Mouse (Mus musculus) adrenal gland, adult (tissue): ENCODE measurements around the gene Ccpg1.

Experiments
- DNase-seq, 2 experiments: peaks; one replicate each; pipeline ENCODE4 v3.0.0; 2022 to 2023; ENCODE audit warnings: low spot score in 1 of 2; ENCODE audit not compliant: inconsistent age in 2 of 2

The Ccpg1 gene

GRCm38 (mm10) chr9:72985250-72986220, at the start of gene Ccpg1, which contains the start of gene Ccpg1os:
Ccpg1 (plus strand) TSS chr9:72985429.
Ccpg1os (minus strand) TSS chr9:72985382.
- peak; percentile 98 for DNase-seq

- DNase-seq = no peak
Measured at GRCm38 (mm10) chr9:72936301-72936700, 48.9 kb upstream of the Ccpg1 start.

GRCm38 (mm10) chr9:72943424-72943823, 41.8 kb upstream of the Ccpg1 start:
- DNase-seq = no peak

GRCm38 (mm10) chr9:72944286-72944685, 40.9 kb upstream of the Ccpg1 start:
- DNase-seq = no peak

- DNase-seq = no peak
Measured at GRCm38 (mm10) chr9:72947010-72947409, 38.2 kb upstream of the Ccpg1 start.

- no peak for DNase-seq
Measured at GRCm38 (mm10) chr9:72949572-72949971, 35.7 kb upstream of the Ccpg1 start.

- DNase-seq = peak in 1 of 2 experiments; percentile 64
Measured at GRCm38 (mm10) chr9:72954746-72955145, 30.5 kb upstream of the Ccpg1 start.

- DNase-seq = peak; percentile 44 to 68
Measured at GRCm38 (mm10) chr9:72955546-72955945, 29.7 kb upstream of the Ccpg1 start.

GRCm38 (mm10) chr9:72958521-72959450, 26.4 kb upstream of the Ccpg1 start, which contains the start of the genes Dyx1c1 and Gm44503:
Dyx1c1 (plus strand) TSS chr9:72958785.
Gm44503 (plus strand) TSS chr9:72958852.
- peak; percentile 84 to 93 for DNase-seq

GRCm38 (mm10) chr9:72961346-72961745, 23.9 kb upstream of the Ccpg1 start:
- no peak for DNase-seq

GRCm38 (mm10) chr9:72961959-72962358, 23.3 kb upstream of the Ccpg1 start:
- no peak for DNase-seq

- DNase-seq = peak; percentile 65 to 88
Measured at GRCm38 (mm10) chr9:72968349-72969061, 16.7 kb upstream of the Ccpg1 start.

GRCm38 (mm10) chr9:72969874-72970273, 15.4 kb upstream of the Ccpg1 start:
- DNase-seq = no peak

- no peak for DNase-seq
Measured at GRCm38 (mm10) chr9:72972435-72972834, 12.8 kb upstream of the Ccpg1 start.

GRCm38 (mm10) chr9:72972984-72973383, 12.2 kb upstream of the Ccpg1 start:
- no peak for DNase-seq

GRCm38 (mm10) chr9:72974734-72975133, 10.5 kb upstream of the Ccpg1 start:
- no peak for DNase-seq

- DNase-seq = no peak
Measured at GRCm38 (mm10) chr9:72975242-72975641, 10.0 kb upstream of the Ccpg1 start.

GRCm38 (mm10) chr9:72983066-72983465, 2.2 kb upstream of the Ccpg1 start:
- DNase-seq = no peak

- DNase-seq = no peak
Measured at GRCm38 (mm10) chr9:72987703-72988102, 2.5 kb downstream of the Ccpg1 start.

- DNase-seq = peak in 1 of 2 experiments; percentile 45
Measured at GRCm38 (mm10) chr9:72988706-72989105, 3.5 kb downstream of the Ccpg1 start.

- DNase-seq = no peak
Measured at GRCm38 (mm10) chr9:72991420-72991819, 6.2 kb downstream of the Ccpg1 start.
